Mouse (Mus musculus): ENCODE data around the gene Fuca2.

GRCm38 (mm10) chr10:13473833-13474567 lies 25.3 kb upstream of the Fuca2 start, which contains the start of gene Phactr2:
- no peak for TF ChIP-seq CTCF (IDR thresholded peaks at IDR 0.05; ENCODE audit: low read depth)
- no peak for TF ChIP-seq EP300 (IDR thresholded peaks at IDR 0.05; ENCODE audit: low read depth)

All from liver, postnatal 0 days (tissue).